Mouse (Mus musculus): Measurements from ENCODE around the gene Ahsg. TPM values are rescaled to one million over a fixed set of nuclear protein-coding genes. Genes with fewer than 3 reads are reported as not detected.

The Ahsg gene
- 10 to 100 TPM in 1 of 2 experiments, 1 to 10 TPM in 1; 2.8 to 34.5 TPM for total RNA-seq (2021)
- 3.4 and 12.0 TPM in 2 replicates for polyA plus RNA-seq (2012; rRNA removed)
- long read RNA-seq, partial matches to known transcripts: 0 of 3 reads
- long read RNA-seq, other reads (novel, unspliced or antisense): 2 of 3 reads

GRCm38 (mm10) chr16:22890683-22891510 lies at the start of gene Ahsg:
Gene Ahsg (plus strand): TSS chr16:22891277.
- DNase-seq: no peak

- DNase-seq: no peak
Observed at GRCm38 (mm10) chr16:22842871-22843270, 48.2 kb upstream of the Ahsg start.

- DNase-seq: peak; percentile 91
Observed at GRCm38 (mm10) chr16:22844061-22844801, 46.8 kb upstream of the Ahsg start.

- no peak for DNase-seq
Observed at GRCm38 (mm10) chr16:22844834-22845233, 46.2 kb upstream of the Ahsg start.

GRCm38 (mm10) chr16:22845481-22845880 lies 45.6 kb upstream of the Ahsg start:
- DNase-seq: peak; percentile 15

- DNase-seq: no peak
Observed at GRCm38 (mm10) chr16:22847686-22848085, 43.4 kb upstream of the Ahsg start.

GRCm38 (mm10) chr16:22848331-22848730 lies 42.7 kb upstream of the Ahsg start:
- no peak for DNase-seq

GRCm38 (mm10) chr16:22852709-22853108 lies 38.4 kb upstream of the Ahsg start:
- no peak for DNase-seq

GRCm38 (mm10) chr16:22856773-22857172 lies 34.3 kb upstream of the Ahsg start:
- no peak for DNase-seq

- peak; percentile 100 for DNase-seq
Observed at GRCm38 (mm10) chr16:22857431-22858113, 33.5 kb upstream of the Ahsg start, which contains the start of the genes Tbccd1 and Dnajb11. Gene Tbccd1 (minus strand): TSS chr16:22857669. Gene Dnajb11 (plus strand): TSS chr16:22857845.

- DNase-seq: no peak
Observed at GRCm38 (mm10) chr16:22872397-22872796, 18.7 kb upstream of the Ahsg start.

GRCm38 (mm10) chr16:22873369-22873768 lies 17.7 kb upstream of the Ahsg start:
- DNase-seq: no peak

GRCm38 (mm10) chr16:22876218-22877043 lies 14.6 kb upstream of the Ahsg start:
- no peak for DNase-seq

- no peak for DNase-seq
Observed at GRCm38 (mm10) chr16:22877660-22878390, 13.3 kb upstream of the Ahsg start.

- no peak for DNase-seq
Observed at GRCm38 (mm10) chr16:22878716-22879115, 12.4 kb upstream of the Ahsg start.

GRCm38 (mm10) chr16:22879945-22880595 lies 11.0 kb upstream of the Ahsg start:
- no peak for DNase-seq

- DNase-seq: no peak
Observed at GRCm38 (mm10) chr16:22880900-22881299, 10.2 kb upstream of the Ahsg start.

GRCm38 (mm10) chr16:22881487-22881886 lies 9.6 kb upstream of the Ahsg start:
- DNase-seq: peak; percentile 74

GRCm38 (mm10) chr16:22883441-22883840 lies 7.6 kb upstream of the Ahsg start:
- DNase-seq: no peak

GRCm38 (mm10) chr16:22885356-22885755 lies 5.7 kb upstream of the Ahsg start:
- no peak for DNase-seq
